Mouse (Mus musculus): ENCODE results near the gene Cacng7. TPM values are rescaled to one million over a fixed set of nuclear protein-coding genes. Genes with fewer than 3 reads are reported as not detected.

Cacng7 gene
- polyA plus RNA-seq, 1 experiment from 2014 or later: 0.32 TPM

- no peak overlapping the region for H3K4me2 ChIP-seq
- no peaks in the 10 kb centered on the region for H3K4me1 ChIP-seq (replicated peaks)
- H3K9me3 ChIP-seq (replicated peaks): 0 out of 2 replicates have a peak, but pooled peaks cover 6% of the 10 kb centered on the region
- no peak overlapping the region for H3K4me3 ChIP-seq
- H3K27me3 ChIP-seq (replicated peaks): no peaks in the 10 kb centered on the region
- 48% methylated on average over 20 of the region's 20 CpGs for WGBS
- no peak overlapping the region for H3K9ac ChIP-seq
- no peak overlapping the region for H3K27ac ChIP-seq (ENCODE audit: poor library complexity, severe bottlenecking)
- no peak for ATAC-seq (ENCODE audit: insufficient number of reproducible peaks, low FRiP score)
- no peaks in the 10 kb centered on the region for H3K36me3 ChIP-seq
These were observed 14.9 kb downstream of the Cacng7 start for GRCm38 (mm10) chr7:3347366-3348287.

DNA sequence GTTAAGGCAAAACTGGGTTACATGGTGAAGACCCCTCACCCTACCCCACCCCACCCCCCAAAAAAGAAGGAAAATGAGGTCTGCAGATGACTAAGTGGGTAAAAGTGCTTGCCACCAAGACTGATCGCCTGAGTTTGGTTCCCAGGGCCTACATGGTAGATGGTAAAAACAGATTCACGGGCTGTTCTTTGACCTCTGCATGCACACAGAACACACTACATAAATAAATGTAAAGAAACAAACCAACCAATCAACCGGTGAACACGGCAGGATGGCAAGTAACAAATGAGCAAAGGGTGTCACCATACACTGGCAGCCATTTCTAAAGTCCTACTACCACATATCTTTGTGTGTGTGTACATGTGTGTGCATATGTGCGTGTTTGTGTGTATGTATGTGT, 15.6 kb downstream of the Cacng7 start:
- no peaks in the 10 kb centered on the region for H3K4me1 ChIP-seq (replicated peaks)
- H3K4me3 ChIP-seq: no peak overlapping the region
- H3K9ac ChIP-seq: no peak overlapping the region
- H3K9me3 ChIP-seq (replicated peaks): 0 out of 2 replicates have a peak, but pooled peaks cover 6% of the 10 kb centered on the region
- ATAC-seq (ENCODE audit: insufficient number of reproducible peaks, low FRiP score): no peak
- no peaks in the 10 kb centered on the region for H3K36me3 ChIP-seq
- WGBS: 59% methylated on average over 5 of the region's 5 CpGs
- H3K27me3 ChIP-seq (replicated peaks): no peaks in the 10 kb centered on the region
- no peak overlapping the region for H3K27ac ChIP-seq (ENCODE audit: poor library complexity, severe bottlenecking)
- H3K4me2 ChIP-seq: no peak overlapping the region

DNA sequence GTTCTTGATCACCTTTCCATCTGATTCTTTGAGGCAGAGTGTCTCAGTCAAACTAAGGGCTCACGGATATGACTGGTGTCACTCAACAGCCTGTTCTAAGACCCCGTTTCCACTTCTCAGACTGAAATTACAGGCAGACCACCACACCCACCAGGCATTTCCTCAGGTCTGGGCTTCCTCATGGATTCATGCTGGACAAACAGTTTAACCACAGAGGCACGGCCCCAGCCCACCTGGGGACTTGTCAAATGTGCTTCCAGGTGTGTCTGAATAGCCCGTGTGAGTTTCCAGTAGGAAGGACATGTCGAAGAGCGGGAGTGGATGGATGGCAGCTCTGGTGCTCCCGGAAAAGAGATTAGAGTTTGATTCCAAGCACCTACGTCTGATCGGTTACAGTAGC, 17.0 kb downstream of the Cacng7 start:
- Histone ChIP-seq H3K27ac (ENCODE audit: poor library complexity, severe bottlenecking) (no peak overlapping the region), H3K27me3 (replicated peaks) (no peaks in the 10 kb centered on the region), H3K9me3 (replicated peaks) (0 out of 2 replicates have a peak, but pooled peaks cover 6% of the 10 kb centered on the region), H3K4me3 (no peak overlapping the region), H3K9ac (no peak overlapping the region), H3K36me3 (no peaks in the 10 kb centered on the region), H3K4me1 (replicated peaks) (no peaks in the 10 kb centered on the region), H3K4me2 (no peak overlapping the region)
- WGBS: 85% methylated on average over 9 of the region's 9 CpGs
- ATAC-seq (ENCODE audit: insufficient number of reproducible peaks, low FRiP score): no peak

GRCm38 (mm10) chr7:3351536-3351935, 18.8 kb downstream of the Cacng7 start:
- Histone ChIP-seq H3K4me3 (no peak overlapping the region), H3K9me3 (replicated peaks) (0 out of 2 replicates have a peak, but pooled peaks cover 6% of the 10 kb centered on the region), H3K36me3 (no peaks in the 10 kb centered on the region), H3K27ac (ENCODE audit: poor library complexity, severe bottlenecking) (no peak overlapping the region), H3K4me1 (replicated peaks) (no peaks in the 10 kb centered on the region), H3K4me2 (no peak overlapping the region), H3K27me3 (replicated peaks) (no peaks in the 10 kb centered on the region), H3K9ac (no peak overlapping the region)
- no peak for ATAC-seq (ENCODE audit: insufficient number of reproducible peaks, low FRiP score)
- WGBS: 94% methylated on average over 1 of the region's 1 CpGs

GRCm38 (mm10) chr7:3354850-3355249, 22.1 kb downstream of the Cacng7 start:
- H3K9ac ChIP-seq: no peak overlapping the region
- H3K36me3 ChIP-seq: no peaks in the 10 kb centered on the region
- H3K27ac ChIP-seq (ENCODE audit: poor library complexity, severe bottlenecking): no peak overlapping the region
- ATAC-seq (ENCODE audit: insufficient number of reproducible peaks, low FRiP score): no peak
- H3K9me3 ChIP-seq (replicated peaks): 0 out of 2 replicates have a peak, but pooled peaks cover 6% of the 10 kb centered on the region
- no peaks in the 10 kb centered on the region for H3K27me3 ChIP-seq (replicated peaks)
- H3K4me1 ChIP-seq (replicated peaks): no peaks in the 10 kb centered on the region
- 80% methylated on average over 6 of the region's 6 CpGs for WGBS
- no peak overlapping the region for H3K4me3 ChIP-seq
- H3K4me2 ChIP-seq: no peak overlapping the region

GRCm38 (mm10) chr7:3360678-3361077, 27.9 kb downstream of the Cacng7 start:
- Histone ChIP-seq H3K36me3 (no peaks in the 10 kb centered on the region), H3K9me3 (replicated peaks) (no peaks in the 10 kb centered on the region), H3K27me3 (replicated peaks) (peaks cover 12% of the 10 kb centered on the region), H3K4me2 (no peak overlapping the region), H3K4me3 (no peak overlapping the region), H3K27ac (ENCODE audit: poor library complexity, severe bottlenecking) (no peak overlapping the region), H3K9ac (no peak overlapping the region), H3K4me1 (replicated peaks) (no peaks in the 10 kb centered on the region)
- no peak for ATAC-seq (ENCODE audit: insufficient number of reproducible peaks, low FRiP score)
- 97% methylated on average over 1 of the region's 1 CpGs for WGBS

GRCm38 (mm10) chr7:3365547-3366279, 33.0 kb downstream of the Cacng7 start:
- H3K4me3 ChIP-seq: no peak overlapping the region
- H3K9ac ChIP-seq: no peak overlapping the region
- H3K4me2 ChIP-seq: no peak overlapping the region
- H3K36me3 ChIP-seq: no peaks in the 10 kb centered on the region
- no peaks in the 10 kb centered on the region for H3K9me3 ChIP-seq (replicated peaks)
- H3K4me1 ChIP-seq (replicated peaks): peaks cover 16% of the 10 kb centered on the region
- 21% methylated on average over 11 of the region's 11 CpGs for WGBS
- ATAC-seq (ENCODE audit: insufficient number of reproducible peaks, low FRiP score): no peak
- H3K27ac ChIP-seq (ENCODE audit: poor library complexity, severe bottlenecking): no peak overlapping the region
- peaks cover 34% of the 10 kb centered on the region for H3K27me3 ChIP-seq (replicated peaks)

- H3K9ac ChIP-seq: peak overlapping the region; percentile 17; the same call in 1 of the 2 replicates
- H3K36me3 ChIP-seq: no peaks in the 10 kb centered on the region
- H3K9me3 ChIP-seq (replicated peaks): no peaks in the 10 kb centered on the region
- ATAC-seq (ENCODE audit: insufficient number of reproducible peaks, low FRiP score): no peak
- peak overlapping the region; percentile 43 for H3K4me3 ChIP-seq
- H3K27me3 ChIP-seq (replicated peaks): peaks cover 34% of the 10 kb centered on the region
- H3K4me1 ChIP-seq (replicated peaks): peaks cover 16% of the 10 kb centered on the region
- H3K4me2 ChIP-seq: peak overlapping the region; percentile 77
- H3K27ac ChIP-seq (ENCODE audit: poor library complexity, severe bottlenecking): no peak overlapping the region
- WGBS: 3% methylated on average over 42 of the region's 42 CpGs
These were observed 34.2 kb downstream of the Cacng7 start for GRCm38 (mm10) chr7:3366705-3367516.

DNA sequence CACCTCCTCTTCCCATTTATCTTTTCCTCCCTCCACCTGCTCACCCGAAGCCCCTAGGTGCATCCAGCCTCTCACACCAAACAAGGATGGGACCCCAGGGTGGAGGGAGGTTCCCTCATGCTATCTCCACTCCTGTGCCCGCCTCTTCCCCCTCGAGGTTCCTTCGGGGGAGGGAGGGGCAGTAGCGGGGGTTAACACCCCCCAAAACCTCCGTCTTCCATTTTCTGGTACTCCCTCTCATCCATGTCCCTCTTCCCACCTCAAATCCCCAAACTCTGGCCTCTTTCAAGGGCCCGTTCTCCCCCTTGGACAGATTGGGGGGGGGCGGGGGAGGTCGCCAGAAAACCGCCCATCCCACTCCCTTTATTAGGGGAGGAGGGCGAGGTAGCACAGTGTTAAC, 34.8 kb downstream of the Cacng7 start:
- no peak for ATAC-seq (ENCODE audit: insufficient number of reproducible peaks, low FRiP score)
- peaks cover 16% of the 10 kb centered on the region for H3K4me1 ChIP-seq (replicated peaks)
- no peak overlapping the region for H3K27ac ChIP-seq (ENCODE audit: poor library complexity, severe bottlenecking)
- peak overlapping the region; percentile 17; the same call in 1 of the 2 replicates for H3K9ac ChIP-seq
- peak overlapping the region; percentile 43 for H3K4me3 ChIP-seq
- peak overlapping the region; percentile 77 for H3K4me2 ChIP-seq
- 2% methylated on average over 11 of the region's 11 CpGs for WGBS
- H3K36me3 ChIP-seq: no peaks in the 10 kb centered on the region
- H3K27me3 ChIP-seq (replicated peaks): peaks cover 34% of the 10 kb centered on the region
- H3K9me3 ChIP-seq (replicated peaks): no peaks in the 10 kb centered on the region

GRCm38 (mm10) chr7:3368311-3368710, 35.6 kb downstream of the Cacng7 start:
- Histone ChIP-seq H3K9me3 (replicated peaks) (no peaks in the 10 kb centered on the region), H3K27me3 (replicated peaks) (peaks cover 34% of the 10 kb centered on the region), H3K9ac (no peak overlapping the region), H3K36me3 (no peaks in the 10 kb centered on the region), H3K4me2 (peak overlapping the region; percentile 77), H3K4me3 (no peak overlapping the region), H3K27ac (ENCODE audit: poor library complexity, severe bottlenecking) (no peak overlapping the region), H3K4me1 (replicated peaks) (peaks cover 16% of the 10 kb centered on the region)
- 15% methylated on average over 12 of the region's 12 CpGs for WGBS
- ATAC-seq (ENCODE audit: insufficient number of reproducible peaks, low FRiP score): no peak

Measured in heart, embryonic 12.5 days (tissue).